Mouse (Mus musculus) stomach, embryonic 14.5 days (tissue): ENCODE measurements around the gene Zfp874b. TPM values are rescaled to one million over a fixed set of nuclear protein-coding genes. Genes with fewer than 3 reads are reported as not detected.

Source experiments
- ATAC-seq: fragments of 200-750 bp; cut with Nextera tagmentation; 2 replicates; pipeline ENCODE4 v1.8.0; 2017; ENCODE audit warnings: low read depth, moderate TSS enrichment; ENCODE audit not compliant: insufficient number of reproducible peaks, insufficient read depth, low FRiP score
- H3K27ac ChIP-seq: fragments of 300-500 bp; sonication (generic); 2 replicates; pipeline ENCODE4 v1.5.1; 2014; ENCODE audit warnings: mild to moderate bottlenecking, low read length, moderate library complexity, mixed read lengths
- H3K27me3 ChIP-seq: fragments of 300-500 bp; sonication (generic); 2 replicates; pipeline ENCODE4 v1.6.1; 2014; ENCODE audit warnings: low read length, control low read depth, mixed read lengths; ENCODE audit not compliant: control insufficient read depth, insufficient read depth
- H3K36me3 ChIP-seq: fragments of 300-500 bp; sonication (generic); 2 replicates; pipeline ENCODE4 v1.6.1; 2014; ENCODE audit warnings: mild to moderate bottlenecking, control low read depth, low read length, moderate library complexity, mixed read lengths; ENCODE audit not compliant: control insufficient read depth, insufficient read depth
- H3K4me1 ChIP-seq: fragments of 300-500 bp; sonication (generic); 2 replicates; pipeline ENCODE4 v1.6.1; 2014; ENCODE audit warnings: low read length, control low read depth, mixed read lengths; ENCODE audit not compliant: control insufficient read depth, insufficient read depth
- H3K4me2 ChIP-seq: fragments of 300-500 bp; sonication (generic); replicated peaks from 2 replicates; pipeline ENCODE4 v1.6.1; 2014; ENCODE audit warnings: low read depth, low read length, control low read depth
- H3K4me3 ChIP-seq: fragments of 300-500 bp; sonication (generic); 2 replicates; pipeline ENCODE4 v1.5.1; 2014; ENCODE audit warnings: low read depth, low read length, control low read depth
- H3K9ac ChIP-seq: fragments of 300-500 bp; sonication (generic); replicated peaks from 2 replicates; pipeline ENCODE4 v1.6.1; 2014; ENCODE audit warnings: low read depth, mild to moderate bottlenecking, control low read depth, low read length, moderate library complexity, mixed read lengths
- H3K9me3 ChIP-seq: fragments of 300-500 bp; sonication (generic); 2 replicates; pipeline ENCODE4 v1.6.1; 2016; ENCODE audit warnings: low read depth, low read length, control low read depth; ENCODE audit not compliant: control insufficient read depth
- WGBS: fragments of 180-500 bp; shearing (Covaris S2); extraction: QIAGEN DNeasy Blood & Tissue Kit; methylation state at CpG from one replicate; pipeline ENCODE4 v1.1.7; 2014; 5-methylcytosine and 5-hydroxymethylcytosine counted together
- polyA plus RNA-seq: library from polyadenylated mRNA; unstranded; fragments of >200 nt; fragmentation: Nextera tagmentation; extraction: Ambion mirVana; gene quantifications from 2 replicates; pipeline ENCODE4 v1.2.1, GENCODE M21; 2014

Zfp874b gene
- polyA plus RNA-seq = 4.2 and 5.1 TPM in 2 replicates

DNA sequence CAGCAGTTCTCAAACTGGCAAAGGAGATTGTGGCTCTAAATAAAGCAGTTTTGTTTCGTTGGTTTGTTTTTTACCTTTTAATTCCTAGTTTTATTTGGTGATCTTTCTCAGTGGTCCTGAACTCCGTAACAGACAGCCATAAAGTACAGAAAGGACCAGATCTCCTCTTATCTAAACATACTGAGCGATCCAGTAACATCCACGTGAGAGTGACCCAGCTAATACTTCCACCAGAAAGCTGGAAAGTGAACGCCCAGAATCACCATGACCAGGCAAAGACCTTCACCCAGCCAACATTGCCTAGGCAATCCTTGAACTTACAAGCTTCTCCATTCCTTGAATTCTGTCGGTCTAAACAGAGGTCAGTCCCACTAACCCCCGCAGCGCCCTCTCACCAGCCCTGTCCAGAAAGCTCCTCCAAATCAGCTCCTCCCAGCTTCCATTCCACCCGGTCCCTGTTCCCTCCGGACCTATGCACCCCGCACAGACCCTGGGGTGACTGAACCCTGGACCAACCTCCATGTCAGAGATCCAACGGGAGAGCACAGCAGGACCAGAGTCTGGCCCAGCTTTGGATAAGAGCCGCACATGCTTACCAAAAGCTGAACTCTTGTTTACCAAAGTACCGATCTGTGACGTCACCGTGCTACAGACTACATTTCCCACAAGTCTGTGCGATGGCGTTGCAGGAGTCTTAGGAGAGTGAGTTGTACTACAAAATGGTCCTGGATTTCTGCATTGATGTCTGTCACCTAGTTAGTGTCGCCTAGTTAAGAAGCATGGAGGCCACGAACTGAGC, at the start of gene Zfp874b:
Zfp874b (minus strand) TSS at position 634 of the 799 bp plus-strand sequence.
- no peak within 1 kb of the TSS for H3K27ac ChIP-seq
- 4% methylated on average over 20 of the region's 20 CpGs for whole genome bisulfite sequencing

DNA sequence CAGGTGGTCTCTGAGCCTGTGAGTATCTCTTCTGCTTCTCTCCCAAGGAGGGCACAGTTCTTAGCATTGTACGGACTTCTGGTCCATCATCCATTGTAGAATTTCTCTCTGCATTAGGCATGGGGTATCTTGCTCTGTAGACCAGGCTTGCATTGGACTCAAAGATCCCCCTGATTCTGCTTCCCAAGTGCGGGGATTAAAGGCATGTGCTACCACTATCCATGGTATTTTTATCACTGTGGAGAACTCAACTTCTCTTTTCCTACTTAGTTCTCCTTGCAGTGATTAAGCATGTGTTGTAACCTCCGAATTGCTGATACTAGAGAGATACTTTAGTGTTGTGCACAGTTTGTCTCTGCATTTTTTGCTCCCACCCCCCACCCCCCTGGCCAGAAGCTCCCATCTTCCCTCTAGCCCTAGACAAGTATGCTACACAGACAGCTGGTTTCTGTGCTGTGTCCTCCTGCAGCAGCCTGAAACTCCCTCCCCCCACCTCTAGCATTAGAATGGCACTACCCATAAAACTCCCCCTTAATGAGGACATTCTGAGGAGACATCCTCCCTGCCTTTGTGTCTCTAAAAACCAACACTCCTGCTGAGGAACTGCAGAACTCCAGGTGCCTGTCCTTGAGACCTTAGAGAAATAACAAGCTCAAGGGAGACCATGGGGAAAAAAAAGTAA, 43.1 kb upstream of the Zfp874b start:
- 78% methylated on average over 3 of the region's 3 CpGs for WGBS
- ATAC-seq = no peak
- no peaks in the 10 kb centered on the region for H3K36me3 ChIP-seq
- H3K9ac ChIP-seq = no peak overlapping the region
- H3K4me2 ChIP-seq = no peak overlapping the region
- H3K27me3 ChIP-seq = no peaks in the 10 kb centered on the region
- H3K9me3 ChIP-seq = no peaks in the 10 kb centered on the region
- H3K27ac ChIP-seq = no peak overlapping the region
- no peak overlapping the region for H3K4me3 ChIP-seq
- peaks cover 6% of the 10 kb centered on the region; the same call in 1 of the 2 replicates for H3K4me1 ChIP-seq

More for the DNA sequence above, at the start of gene Zfp874b:
- H3K4me3 ChIP-seq = peak within 1 kb of the TSS; percentile 55
- H3K9me3 ChIP-seq = no peaks in the 10 kb centered on the region
- peak; percentile 93 for ATAC-seq
- peak within 1 kb of the TSS; percentile 31; the same call in 1 of the 2 replicates for H3K9ac ChIP-seq
- no peaks in the 10 kb centered on the region for H3K27me3 ChIP-seq
- 0 out of 2 replicates have a peak, but pooled peaks cover 2% of the 10 kb centered on the region for H3K36me3 ChIP-seq
- H3K4me2 ChIP-seq = peak within 1 kb of the TSS; percentile 48
- H3K4me1 ChIP-seq = no peaks in the 10 kb centered on the region

DNA sequence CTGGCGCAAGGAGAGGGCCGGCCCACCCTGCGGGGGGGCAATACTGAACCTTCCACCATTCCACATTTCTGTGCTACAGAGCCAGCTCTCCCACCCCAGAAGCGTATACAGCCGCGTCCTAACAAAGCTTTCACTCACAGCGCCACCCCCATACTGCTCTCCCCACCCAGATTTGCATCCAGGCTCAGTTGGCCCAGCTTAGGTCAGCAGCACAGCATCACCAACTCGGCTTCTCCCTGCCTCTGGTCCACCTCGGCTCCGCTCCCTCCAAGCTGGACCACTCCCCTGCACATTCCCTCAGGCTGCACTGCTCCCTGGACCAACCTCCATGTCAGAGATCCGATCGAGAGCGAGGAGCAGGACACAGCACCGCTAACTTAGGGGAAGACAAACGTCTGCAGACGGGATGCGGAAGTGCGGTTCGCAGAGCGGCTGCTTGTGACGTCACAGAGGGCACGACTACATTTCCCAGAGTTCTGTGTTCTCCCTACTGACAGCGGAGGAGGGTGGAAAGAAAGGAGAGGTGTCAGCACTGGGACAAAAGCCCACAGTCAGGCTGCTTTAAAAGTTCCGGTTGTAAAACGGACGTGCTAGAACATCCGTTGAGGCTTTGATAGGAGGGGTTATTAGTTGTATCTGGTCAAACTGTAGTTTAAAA, 41.8 kb upstream of the Zfp874b start, which contains the start of the genes Gm26965 and Zfp87:
Gm26965 (minus strand) TSS at position 399 of the 658 bp plus-strand sequence.
Zfp87 (minus strand) TSS at position 425 of the 658 bp plus-strand sequence.
- Histone ChIP-seq H3K9ac (peak within 1 kb of the TSS; percentile 76), H3K27ac (peak within 1 kb of the TSS; percentile 58; the same call in 1 of the 2 replicates), H3K4me2 (peak within 1 kb of the TSS; percentile 78), H3K4me1 (peaks cover 6% of the 10 kb centered on the region; the same call in 1 of the 2 replicates), H3K4me3 (peak within 1 kb of the TSS; percentile 91), H3K9me3 (no peaks in the 10 kb centered on the region), H3K36me3 (0 out of 2 replicates have a peak, but pooled peaks cover 1% of the 10 kb centered on the region), H3K27me3 (no peaks in the 10 kb centered on the region)
- 0% methylated on average over 27 of the region's 27 CpGs for WGBS
- ATAC-seq = peak; percentile 99

DNA sequence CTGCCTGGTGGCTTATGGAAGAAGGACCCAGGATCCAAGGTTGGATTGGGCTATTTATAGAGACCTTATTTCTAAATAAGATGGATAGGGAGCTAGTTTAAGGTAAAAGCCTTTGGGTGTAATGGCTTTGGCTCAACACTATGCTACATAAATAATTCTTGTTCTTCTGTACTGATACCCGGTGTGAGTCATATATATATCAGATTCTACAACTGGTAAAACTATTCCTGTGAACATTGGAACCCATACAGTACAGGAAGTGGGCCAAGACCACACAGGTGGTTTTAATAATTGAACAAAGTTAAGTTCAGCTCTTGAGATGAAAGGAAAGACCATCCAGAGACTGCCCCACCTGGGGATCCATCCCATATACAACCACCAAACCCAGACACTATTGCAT, 16.9 kb upstream of the Zfp874b start:
- no peak overlapping the region for H3K9ac ChIP-seq
- H3K4me3 ChIP-seq = no peak overlapping the region
- H3K4me2 ChIP-seq = 0 out of 2 replicates have a peak overlapping the region, but pooled peaks have one; percentile 72
- 81% methylated on average over 1 of the region's 1 CpGs for WGBS
- no peaks in the 10 kb centered on the region for H3K36me3 ChIP-seq
- no peak overlapping the region for H3K27ac ChIP-seq
- H3K9me3 ChIP-seq = peaks cover 2% of the 10 kb centered on the region; the same call in 1 of the 2 replicates
- ATAC-seq = no peak
- H3K27me3 ChIP-seq = no peaks in the 10 kb centered on the region
- H3K4me1 ChIP-seq = no peaks in the 10 kb centered on the region

DNA sequence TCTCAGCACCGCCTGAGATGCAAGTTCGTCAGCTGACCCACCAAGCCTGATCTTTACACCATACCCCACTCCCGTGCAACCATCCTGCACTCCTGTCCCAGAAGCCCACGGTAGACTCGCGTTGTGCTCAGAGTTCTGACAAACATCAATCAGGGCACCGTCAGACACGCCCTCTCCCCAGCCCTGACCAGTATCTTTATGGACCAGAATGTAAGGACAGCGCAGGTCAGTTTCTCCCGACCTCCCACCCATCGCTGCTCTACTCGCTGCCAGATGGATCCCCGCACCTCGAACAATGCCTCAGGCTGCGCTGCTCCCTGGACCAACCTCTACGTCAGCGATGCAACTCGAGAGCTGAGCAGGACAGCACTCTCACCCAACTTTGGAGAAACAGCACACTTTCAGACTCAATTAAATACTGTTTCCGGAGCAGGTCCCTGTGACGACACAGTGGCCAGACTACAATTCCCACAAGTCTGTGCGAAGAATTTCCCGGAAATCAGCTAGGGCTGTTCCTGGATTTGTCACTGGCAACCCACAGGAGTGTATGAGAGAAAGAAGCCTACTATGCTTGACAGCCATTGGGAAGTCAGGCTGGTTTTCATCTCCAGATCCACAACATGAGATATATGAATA, 16.1 kb upstream of the Zfp874b start, which contains the start of gene Zfp58:
Zfp58 (minus strand) TSS at position 472 of the 636 bp plus-strand sequence.
- peak within 1 kb of the TSS; percentile 40; the same call in 1 of the 2 replicates for H3K27ac ChIP-seq
- H3K27me3 ChIP-seq = no peaks in the 10 kb centered on the region
- H3K4me1 ChIP-seq = no peaks in the 10 kb centered on the region
- peak within 1 kb of the TSS; percentile 55 for H3K9ac ChIP-seq
- peak; percentile 95 for ATAC-seq
- H3K9me3 ChIP-seq = peaks cover 2% of the 10 kb centered on the region; the same call in 1 of the 2 replicates
- WGBS = 1% methylated on average over 22 of the region's 22 CpGs
- peak within 1 kb of the TSS; percentile 72 for H3K4me2 ChIP-seq
- H3K36me3 ChIP-seq = no peaks in the 10 kb centered on the region
- peak within 1 kb of the TSS; percentile 67 for H3K4me3 ChIP-seq

DNA sequence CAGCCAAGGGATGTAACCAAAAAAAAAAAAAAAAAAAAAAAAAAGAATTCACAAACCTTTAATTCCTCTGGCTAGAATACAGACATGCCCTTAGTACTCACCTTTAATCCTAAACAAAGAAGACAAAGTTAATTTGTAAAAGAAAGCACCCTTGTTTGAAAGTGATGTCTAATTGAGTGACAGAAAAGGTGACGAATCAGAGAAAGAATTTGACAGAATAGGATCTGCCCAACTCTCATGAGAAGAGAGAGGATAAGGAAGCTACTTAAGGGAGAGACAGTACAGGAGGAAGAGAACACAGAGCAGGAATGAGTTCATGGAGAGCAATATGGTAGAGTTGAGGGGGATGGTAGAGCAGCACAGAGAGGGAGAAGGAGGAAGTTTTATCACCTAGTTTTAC, 11.6 kb upstream of the Zfp874b start:
- Histone ChIP-seq H3K4me2 (no peak overlapping the region), H3K27ac (no peak overlapping the region), H3K4me3 (no peak overlapping the region), H3K9ac (no peak overlapping the region), H3K36me3 (peaks cover 29% of the 10 kb centered on the region), H3K4me1 (no peaks in the 10 kb centered on the region), H3K9me3 (peaks cover 18% of the 10 kb centered on the region), H3K27me3 (no peaks in the 10 kb centered on the region)
- WGBS = 95% methylated on average over 1 of the region's 1 CpGs
- ATAC-seq = no peak

DNA sequence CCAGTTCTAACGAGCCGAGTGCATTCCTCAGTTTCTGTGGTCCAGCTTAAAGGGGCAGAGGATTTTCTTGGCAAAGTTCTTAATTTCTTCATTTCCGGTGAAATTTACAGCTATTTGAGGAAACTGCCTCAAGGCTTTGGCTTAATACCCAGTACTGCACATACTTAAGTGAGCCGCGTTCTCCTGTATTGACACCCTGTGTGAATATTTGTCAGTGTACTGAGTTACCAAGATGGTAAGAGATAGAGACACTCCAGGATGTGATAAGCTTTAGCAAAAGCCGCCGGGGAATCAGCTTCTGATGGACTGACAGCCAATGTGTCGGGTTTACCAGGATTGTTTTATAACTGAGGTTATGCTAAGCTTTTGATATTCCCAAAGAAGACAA, 360 bp upstream of the Zfp874b start:
- Histone ChIP-seq H3K27me3 (no peaks in the 10 kb centered on the region), H3K9me3 (no peaks in the 10 kb centered on the region), H3K4me1 (no peaks in the 10 kb centered on the region), H3K27ac (no peak overlapping the region), H3K4me2 (peak overlapping the region; percentile 48), H3K9ac (no peak overlapping the region), H3K4me3 (peak overlapping the region; percentile 55), H3K36me3 (peaks cover 5% of the 10 kb centered on the region; the same call in 1 of the 2 replicates)
- ATAC-seq = peak; percentile 54; the same call in 1 of the 2 replicates
- 35% methylated on average over 8 of the region's 8 CpGs for WGBS
